Mouse (Mus musculus) brown adipose tissue, adult 24 weeks (tissue): ENCODE data around the gene Bach2. TPM values are rescaled to one million over a fixed set of nuclear protein-coding genes. Genes with fewer than 3 reads are reported as not detected.

Experiments
- H3K27ac ChIP-seq: fragments of 200-500 bp; replicated peaks from 2 replicates; pipeline ENCODE4 v1.5.1; 2012; ENCODE audit warnings: low read depth, mild to moderate bottlenecking, low read length
- H3K4me1 ChIP-seq: fragments of 200-500 bp; 2 replicates; pipeline ENCODE4 v1.6.1; 2012; ENCODE audit warnings: low read length, mixed read lengths; ENCODE audit not compliant: control insufficient read depth, insufficient read depth, insufficient read length
- H3K4me3 ChIP-seq: fragments of 200-500 bp; 2 replicates; pipeline ENCODE4 v1.5.1; 2012; ENCODE audit warnings: low read depth, mild to moderate bottlenecking, low read length, moderate library complexity; ENCODE audit not compliant: insufficient read depth
- polyA plus RNA-seq: library from polyadenylated mRNA; stranded (reverse); fragments of >200 nt; gene quantifications from 2 replicates; pipeline ENCODE4 v1.2.4, GENCODE M21; 2012; ENCODE audit not compliant: missing spikeins, insufficient read depth, insufficient read length

The Bach2 gene
- polyA plus RNA-seq, 1 experiment, result 1.2 TPM

- Histone ChIP-seq H3K4me3 (no peak overlapping the region), H3K4me1 (no peaks in the 10 kb centered on the region), H3K27ac (no peak overlapping the region)
These were observed 21.6 kb upstream of the Bach2 start for GRCm38 (mm10) chr4:32217016-32217415.

DNA sequence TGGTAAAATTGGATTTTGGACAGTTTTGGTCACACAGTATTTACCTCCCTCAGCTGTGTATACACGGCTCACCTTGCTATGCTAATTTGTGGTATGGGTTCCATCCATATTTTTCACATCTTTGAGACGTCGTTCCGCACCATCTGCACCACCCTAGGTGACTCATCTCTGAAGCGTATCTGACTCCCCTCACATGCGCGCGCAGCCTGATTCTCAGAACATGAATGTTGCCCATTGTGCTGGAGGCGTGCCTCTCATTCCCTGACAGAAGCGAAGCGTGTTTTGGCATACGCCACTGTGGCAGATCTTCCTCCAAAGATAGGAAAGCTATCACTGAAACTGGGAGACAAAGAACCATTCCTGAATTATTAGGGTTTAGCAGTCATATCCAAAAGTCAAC, 21.0 kb upstream of the Bach2 start:
- H3K4me3 ChIP-seq, result no peak overlapping the region
- H3K27ac ChIP-seq, result no peak overlapping the region
- no peaks in the 10 kb centered on the region for H3K4me1 ChIP-seq

- H3K4me3 ChIP-seq, result no peak overlapping the region
- H3K4me1 ChIP-seq, result no peaks in the 10 kb centered on the region
- no peak overlapping the region for H3K27ac ChIP-seq
These were observed 20.2 kb upstream of the Bach2 start for GRCm38 (mm10) chr4:32218371-32218770.

DNA sequence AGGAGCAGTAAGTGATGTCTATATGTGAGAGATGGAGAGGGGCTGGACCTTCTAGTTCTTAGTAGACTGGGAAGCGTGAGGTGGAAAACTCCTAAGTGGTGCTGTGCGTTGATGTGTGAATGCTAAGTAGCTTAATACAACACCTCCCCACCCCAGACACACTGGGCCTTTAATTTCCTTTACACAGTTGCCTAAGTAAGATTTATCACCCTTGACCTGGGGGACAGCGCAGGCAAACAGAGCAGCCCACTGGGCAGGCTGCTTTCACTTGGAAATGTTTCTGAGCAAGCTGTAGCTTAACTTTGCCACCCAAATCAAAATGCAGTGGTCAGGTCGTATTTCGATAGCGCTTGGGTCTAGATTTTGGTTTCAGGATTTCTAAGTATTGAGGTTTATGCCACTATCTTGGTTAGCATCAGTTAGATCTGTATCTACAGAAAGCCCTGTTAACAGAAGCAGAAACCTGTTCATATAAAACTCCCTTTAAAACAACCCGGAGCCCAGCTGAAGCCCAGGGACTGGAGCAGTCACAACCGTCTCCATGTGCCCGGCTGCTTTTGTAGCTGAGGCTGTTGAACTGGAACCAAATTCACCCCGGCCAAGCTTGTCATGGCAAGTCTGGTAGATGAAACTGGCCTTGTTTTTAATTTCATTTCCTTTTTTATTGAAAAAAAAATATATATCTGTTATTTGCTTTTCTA, 19.0 kb upstream of the Bach2 start:
- Histone ChIP-seq H3K27ac (no peak overlapping the region), H3K4me1 (no peaks in the 10 kb centered on the region), H3K4me3 (no peak overlapping the region)

- no peaks in the 10 kb centered on the region for H3K4me1 ChIP-seq
- H3K4me3 ChIP-seq, result no peak overlapping the region
- H3K27ac ChIP-seq, result no peak overlapping the region
These were observed 18.5 kb upstream of the Bach2 start for GRCm38 (mm10) chr4:32220129-32220491.

GRCm38 (mm10) chr4:32220961-32221360, 17.6 kb upstream of the Bach2 start:
- Histone ChIP-seq H3K27ac (no peak overlapping the region), H3K4me1 (no peaks in the 10 kb centered on the region), H3K4me3 (no peak overlapping the region)

DNA sequence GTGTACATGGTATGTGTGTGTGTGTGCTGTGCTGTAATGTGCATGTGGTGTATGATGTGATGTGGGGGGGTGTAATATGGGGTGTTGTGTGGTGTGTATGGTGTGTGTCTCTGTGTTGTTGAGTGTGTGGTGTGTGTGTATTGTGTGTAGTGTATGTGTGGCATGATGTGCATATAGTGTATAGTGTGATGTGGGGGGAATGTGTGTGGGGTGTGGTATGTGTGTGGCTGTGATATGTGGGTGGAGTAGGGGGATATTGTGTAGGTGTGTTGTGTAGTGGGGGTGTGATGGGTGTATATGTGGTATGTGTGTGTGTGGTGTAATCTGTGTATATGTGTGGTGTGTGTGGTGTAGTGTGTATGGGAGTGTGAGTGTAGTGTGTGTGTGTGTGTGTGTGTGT, 15.0 kb upstream of the Bach2 start:
- H3K4me3 ChIP-seq, result no peak overlapping the region
- no peaks in the 10 kb centered on the region for H3K4me1 ChIP-seq
- no peak overlapping the region for H3K27ac ChIP-seq

- no peaks in the 10 kb centered on the region for H3K4me1 ChIP-seq
- H3K27ac ChIP-seq, result no peak overlapping the region
- no peak overlapping the region for H3K4me3 ChIP-seq
These were observed 13.4 kb upstream of the Bach2 start for GRCm38 (mm10) chr4:32225191-32225590.

DNA sequence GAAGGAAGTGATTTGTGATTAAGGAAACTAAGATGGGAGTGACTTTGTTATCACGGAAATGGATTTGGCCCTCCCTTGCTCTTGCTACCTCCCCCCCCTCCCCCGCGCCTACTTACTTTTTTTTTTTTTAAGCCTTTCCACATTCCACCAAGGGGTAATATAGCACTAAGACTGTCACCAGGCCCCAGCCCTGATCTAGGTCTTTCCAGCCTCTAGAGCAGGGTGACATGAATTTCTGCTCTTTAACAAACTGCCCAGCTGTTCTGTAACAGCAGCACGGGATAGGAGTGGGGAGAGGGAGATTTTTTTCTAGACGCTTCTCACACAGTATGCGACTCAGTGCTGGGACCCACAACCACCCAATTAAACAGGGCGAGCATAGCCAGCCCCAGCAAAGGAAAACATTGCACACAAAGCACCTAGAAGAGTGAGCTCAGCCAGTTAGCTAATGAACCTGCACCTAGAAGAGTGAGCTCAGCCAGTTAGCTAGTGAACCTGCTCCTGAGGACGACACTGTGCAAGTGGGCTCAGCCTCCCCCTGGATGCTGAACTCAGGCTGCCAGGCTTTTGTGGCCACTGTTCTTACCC, 10.5 kb upstream of the Bach2 start:
- H3K4me3 ChIP-seq, result no peak overlapping the region
- no peaks in the 10 kb centered on the region for H3K4me1 ChIP-seq
- no peak overlapping the region for H3K27ac ChIP-seq

GRCm38 (mm10) chr4:32229266-32229665, 9.3 kb upstream of the Bach2 start:
- no peaks in the 10 kb centered on the region for H3K4me1 ChIP-seq
- H3K4me3 ChIP-seq, result no peak overlapping the region
- H3K27ac ChIP-seq, result no peak overlapping the region

- Histone ChIP-seq H3K4me1 (no peaks in the 10 kb centered on the region), H3K4me3 (no peak overlapping the region)
These were observed 7.1 kb upstream of the Bach2 start for GRCm38 (mm10) chr4:32231258-32232055.

DNA sequence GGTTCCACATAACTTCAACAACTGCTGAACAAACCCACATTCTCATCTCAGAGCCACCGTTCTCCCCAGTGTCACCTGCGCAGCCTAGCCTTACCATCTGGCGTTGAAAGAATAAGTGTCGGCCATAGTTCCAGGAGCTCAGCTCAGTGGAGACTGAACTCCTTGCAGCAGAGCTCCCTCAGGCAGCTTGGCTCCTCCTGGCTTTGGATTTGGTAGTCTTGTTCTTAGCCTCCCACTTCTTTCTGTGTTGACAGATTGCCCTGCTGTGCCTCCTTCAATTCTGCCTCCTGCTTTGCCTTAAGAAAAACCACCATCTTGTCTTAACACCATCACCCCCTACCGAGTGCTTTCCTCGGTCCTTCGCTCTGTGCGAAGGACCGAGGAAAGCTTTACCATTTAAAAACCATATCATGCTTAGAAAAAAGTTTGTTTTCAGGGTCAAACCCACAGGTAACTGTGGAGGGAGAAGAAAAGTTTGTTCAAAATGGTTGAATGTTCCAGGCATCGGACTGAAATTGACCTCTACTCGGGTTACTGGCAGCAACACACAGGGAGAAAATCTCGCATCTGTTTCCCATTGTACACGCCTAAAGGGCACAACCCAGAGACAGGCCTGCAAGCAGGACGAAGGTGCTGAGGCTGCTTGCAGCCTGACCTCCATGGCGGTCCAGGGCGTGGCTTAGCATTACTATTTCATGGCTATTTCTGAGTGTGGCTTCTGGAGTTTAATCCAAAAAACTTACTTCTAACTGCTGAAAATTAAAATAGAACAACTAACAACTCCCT, 2.5 kb upstream of the Bach2 start:
- no peak overlapping the region for H3K27ac ChIP-seq
- H3K4me3 ChIP-seq, result no peak overlapping the region
- no peaks in the 10 kb centered on the region for H3K4me1 ChIP-seq

More at GRCm38 (mm10) chr4:32231258-32232055, 7.1 kb upstream of the Bach2 start:
- H3K27ac ChIP-seq, result no peak overlapping the region

GRCm38 (mm10) chr4:32238921-32239748, 531 bp downstream of the Bach2 start:
- peak overlapping the region; percentile 65 for H3K27ac ChIP-seq
- peak overlapping the region; percentile 76 for H3K4me3 ChIP-seq
- H3K4me1 ChIP-seq, result no peaks in the 10 kb centered on the region

DNA sequence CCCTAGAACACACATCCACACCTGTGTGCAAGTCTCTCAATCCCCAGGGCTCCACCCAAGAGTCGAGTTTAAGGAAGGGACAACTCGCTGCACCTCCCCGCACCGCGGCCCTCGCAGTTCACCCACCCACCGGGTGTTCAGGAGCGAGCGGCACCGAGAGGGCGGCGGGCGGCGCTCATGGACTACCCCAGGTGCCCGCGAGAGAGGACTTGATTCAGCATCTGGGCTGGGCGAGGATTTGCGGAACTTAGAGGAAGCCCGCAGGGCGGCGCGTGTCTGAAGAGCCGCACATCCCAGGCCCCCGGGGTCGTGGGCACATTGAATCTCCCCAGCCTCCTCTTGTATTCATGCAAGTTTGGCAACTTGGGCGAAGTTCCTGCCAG, 1.1 kb downstream of the Bach2 start:
- no peaks in the 10 kb centered on the region for H3K4me1 ChIP-seq
- H3K27ac ChIP-seq, result peak overlapping the region; percentile 65; the same call in 1 of the 2 replicates
- H3K4me3 ChIP-seq, result peak overlapping the region; percentile 76
